Mouse (Mus musculus) brown adipose tissue, adult 24 weeks (tissue): Measurements from ENCODE around the gene Znhit3. TPM values are rescaled to one million over a fixed set of nuclear protein-coding genes. Genes with fewer than 3 reads are reported as not detected.

Source experiments
- H3K27ac ChIP-seq: fragments of 200-500 bp; replicated peaks from 2 replicates; pipeline ENCODE4 v1.5.1; 2012; ENCODE audit warnings: low read depth, mild to moderate bottlenecking, low read length
- H3K4me1 ChIP-seq: fragments of 200-500 bp; 2 replicates; pipeline ENCODE4 v1.6.1; 2012; ENCODE audit warnings: low read length, mixed read lengths; ENCODE audit not compliant: control insufficient read depth, insufficient read depth, insufficient read length
- H3K4me3 ChIP-seq: fragments of 200-500 bp; 2 replicates; pipeline ENCODE4 v1.5.1; 2012; ENCODE audit warnings: low read depth, mild to moderate bottlenecking, low read length, moderate library complexity; ENCODE audit not compliant: insufficient read depth
- polyA plus RNA-seq: library from polyadenylated mRNA; stranded (reverse); fragments of >200 nt; gene quantifications from 2 replicates; pipeline ENCODE4 v1.2.4, GENCODE M21; 2012; ENCODE audit not compliant: missing spikeins, insufficient read depth, insufficient read length

The Znhit3 gene
- polyA plus RNA-seq, 1 experiment, result 18.5 TPM

DNA sequence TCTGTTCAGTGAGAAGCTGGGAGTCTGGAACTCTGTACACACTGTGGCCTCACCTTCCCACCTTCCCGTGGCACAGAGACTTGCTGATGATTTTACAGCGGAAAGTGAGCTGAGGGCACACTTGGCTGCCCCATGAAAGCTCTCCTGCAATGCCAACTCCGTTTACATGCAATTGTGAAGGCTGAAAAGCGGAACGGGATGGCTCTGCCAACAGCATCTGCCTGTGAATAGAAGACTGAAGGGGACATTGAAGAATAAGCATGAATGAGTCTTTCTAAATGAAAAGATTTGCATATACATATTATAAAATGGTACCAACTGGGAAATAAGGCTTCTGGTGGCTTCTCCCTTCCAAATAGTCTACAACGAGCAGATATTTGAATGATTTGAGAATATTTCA, 31.0 kb upstream of the Znhit3 start:
- Histone ChIP-seq H3K4me1 (peaks cover 2% of the 10 kb centered on the region; the same call in 1 of the 2 replicates), H3K4me3 (no peak overlapping the region), H3K27ac (no peak overlapping the region)

DNA sequence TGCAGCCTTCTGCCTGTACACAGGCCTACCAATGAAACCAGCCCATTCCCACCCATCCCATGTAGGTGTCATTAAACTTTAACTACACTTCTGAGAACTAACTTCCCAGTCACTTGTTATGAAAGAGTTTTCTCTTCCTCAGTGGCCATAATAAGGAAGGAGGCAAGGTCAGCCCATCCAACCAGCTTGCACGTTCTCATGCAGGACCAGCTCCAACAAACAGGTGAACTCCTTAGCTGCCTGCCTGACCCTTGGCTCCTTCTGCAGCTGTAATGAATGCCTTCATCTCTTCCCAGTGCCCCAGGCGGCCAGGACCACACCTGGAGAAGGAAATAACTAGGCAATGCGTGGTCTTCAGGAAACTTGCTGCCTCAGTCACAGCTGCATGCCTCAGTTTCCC, 29.7 kb upstream of the Znhit3 start:
- H3K4me1 ChIP-seq, result peaks cover 2% of the 10 kb centered on the region; the same call in 1 of the 2 replicates
- H3K27ac ChIP-seq, result no peak overlapping the region

DNA sequence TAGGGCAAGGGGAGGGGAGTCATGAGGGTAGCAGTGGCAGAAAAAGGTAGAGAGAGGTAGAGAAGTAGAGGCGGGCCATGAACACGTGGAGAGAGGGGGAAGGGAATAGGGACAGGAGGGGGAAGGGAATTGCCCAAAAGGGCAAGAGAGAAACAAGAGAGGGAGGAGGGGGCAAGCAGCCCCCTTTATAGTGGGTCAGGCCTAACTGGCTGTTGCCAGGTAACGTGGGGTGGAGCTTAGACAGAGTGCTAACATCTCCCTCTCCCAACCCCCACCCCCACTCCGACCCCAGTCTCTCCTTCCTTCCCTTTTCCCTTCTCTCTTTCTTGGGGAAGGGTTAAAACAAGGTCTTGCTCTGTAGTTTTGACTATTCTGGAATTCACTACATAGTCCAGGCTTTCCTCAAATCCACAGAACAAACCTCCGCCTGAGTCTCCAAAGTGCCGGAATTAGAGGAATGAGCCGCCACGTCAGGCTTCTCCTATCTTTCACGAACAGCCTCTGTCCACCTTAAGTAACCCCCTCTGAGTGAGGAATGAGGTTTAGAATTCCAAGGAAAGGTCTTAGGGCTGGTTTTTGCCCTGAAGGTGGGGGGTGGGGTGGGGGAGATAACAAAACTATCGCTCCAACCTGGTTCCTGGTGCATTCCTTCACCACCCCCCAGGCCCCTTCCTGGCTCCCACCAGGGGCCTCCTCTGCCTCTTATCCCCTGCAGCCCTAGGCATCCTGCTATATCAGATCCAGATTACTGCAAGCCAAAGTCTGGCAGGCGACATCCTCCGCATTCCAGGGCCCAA, 28.7 kb upstream of the Znhit3 start:
- no peak overlapping the region for H3K27ac ChIP-seq
- H3K4me3 ChIP-seq, result no peak overlapping the region
- peaks cover 2% of the 10 kb centered on the region; the same call in 1 of the 2 replicates for H3K4me1 ChIP-seq

More for the DNA sequence above, 29.7 kb upstream of the Znhit3 start:
- H3K4me3 ChIP-seq, result no peak overlapping the region

DNA sequence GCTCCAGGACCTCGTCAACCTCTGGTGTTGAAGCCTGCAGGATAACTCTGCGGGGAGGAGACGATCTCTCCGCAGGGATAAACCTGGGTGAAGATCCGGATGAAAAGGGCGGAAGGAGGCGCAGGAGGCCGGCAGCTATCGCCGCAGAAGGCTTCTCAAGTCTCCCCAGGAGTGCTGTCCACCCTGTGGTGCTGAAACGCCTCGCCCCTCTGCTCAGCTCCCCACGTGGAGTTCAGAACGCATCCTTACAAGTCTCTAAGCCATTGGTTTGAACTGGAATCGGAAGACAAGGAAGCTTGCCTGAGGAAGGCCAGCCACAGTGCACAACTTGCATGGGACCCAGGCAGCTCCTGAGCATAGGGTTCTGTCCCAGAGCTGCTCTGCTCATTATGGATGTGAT, 27.8 kb upstream of the Znhit3 start:
- Histone ChIP-seq H3K4me3 (no peak overlapping the region), H3K4me1 (peaks cover 2% of the 10 kb centered on the region; the same call in 1 of the 2 replicates), H3K27ac (no peak overlapping the region)

DNA sequence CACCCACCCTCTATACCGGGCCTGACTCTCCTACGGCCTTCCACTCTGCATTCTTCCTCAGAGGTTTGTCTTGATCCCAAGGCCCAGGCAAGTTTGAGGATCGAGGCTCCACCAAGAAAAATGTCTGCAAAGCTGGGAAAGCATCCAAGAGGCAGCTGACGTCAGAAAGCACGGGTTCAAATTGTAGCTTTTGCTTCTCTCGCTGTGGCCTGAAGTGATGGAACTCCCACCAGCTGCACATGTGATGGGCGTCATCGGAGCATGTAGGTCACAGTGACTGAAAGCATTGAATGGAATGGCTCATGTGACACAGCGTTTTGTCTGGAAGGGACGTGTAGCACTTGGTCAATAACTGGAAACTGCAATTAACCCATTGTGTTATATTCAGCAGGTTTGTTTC, 24.0 kb upstream of the Znhit3 start:
- H3K4me1 ChIP-seq, result peaks cover 2% of the 10 kb centered on the region; the same call in 1 of the 2 replicates
- H3K27ac ChIP-seq, result no peak overlapping the region
- no peak overlapping the region for H3K4me3 ChIP-seq

DNA sequence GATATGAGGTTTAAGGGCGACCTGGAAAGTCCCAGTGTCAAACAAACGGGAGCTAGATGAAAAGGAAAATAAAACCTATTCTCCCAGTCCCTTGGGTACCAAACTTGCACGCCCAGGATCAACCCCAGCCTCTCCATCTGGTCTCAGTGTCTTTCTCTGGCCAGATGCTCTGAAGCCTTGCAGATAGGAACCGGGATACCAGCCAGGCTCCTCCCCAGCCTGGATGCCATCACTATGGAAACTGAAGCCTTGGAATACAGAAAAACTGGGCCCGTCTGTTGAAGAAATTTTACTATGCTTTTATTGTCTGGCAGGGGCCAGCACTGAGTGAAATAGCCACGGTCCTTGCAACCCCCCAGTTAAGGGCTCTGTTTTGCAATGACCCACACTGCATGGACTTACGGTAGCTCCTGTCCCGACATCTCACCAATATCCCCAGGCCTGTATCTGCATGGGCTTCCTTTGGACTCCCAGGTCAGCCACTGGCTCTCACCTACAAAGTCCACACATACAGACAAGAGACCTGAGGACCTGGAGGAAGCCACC, 23.4 kb upstream of the Znhit3 start:
- peaks cover 2% of the 10 kb centered on the region; the same call in 1 of the 2 replicates for H3K4me1 ChIP-seq
- H3K27ac ChIP-seq, result no peak overlapping the region
- no peak overlapping the region for H3K4me3 ChIP-seq

DNA sequence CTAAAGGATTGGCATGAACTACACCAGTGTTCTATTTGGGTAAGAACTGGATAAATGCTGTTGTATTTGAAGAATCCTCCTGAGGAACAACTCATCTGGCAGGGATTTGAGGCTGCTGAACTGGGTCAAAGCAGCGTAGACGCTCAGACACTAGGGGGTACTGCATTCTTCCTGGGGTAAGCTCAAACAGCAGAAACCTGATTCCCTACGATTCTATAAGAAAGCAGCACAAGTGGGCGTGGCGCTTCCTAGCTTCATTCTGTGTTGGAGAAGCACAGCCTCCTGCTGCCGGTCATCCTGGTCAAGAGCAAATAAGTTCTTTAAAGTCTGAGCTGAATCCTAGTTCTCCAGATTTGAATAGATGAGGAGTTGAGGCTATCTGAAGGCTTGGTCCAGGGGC, 16.1 kb upstream of the Znhit3 start:
- Histone ChIP-seq H3K27ac (no peak overlapping the region), H3K4me3 (no peak overlapping the region), H3K4me1 (no peaks in the 10 kb centered on the region)

DNA sequence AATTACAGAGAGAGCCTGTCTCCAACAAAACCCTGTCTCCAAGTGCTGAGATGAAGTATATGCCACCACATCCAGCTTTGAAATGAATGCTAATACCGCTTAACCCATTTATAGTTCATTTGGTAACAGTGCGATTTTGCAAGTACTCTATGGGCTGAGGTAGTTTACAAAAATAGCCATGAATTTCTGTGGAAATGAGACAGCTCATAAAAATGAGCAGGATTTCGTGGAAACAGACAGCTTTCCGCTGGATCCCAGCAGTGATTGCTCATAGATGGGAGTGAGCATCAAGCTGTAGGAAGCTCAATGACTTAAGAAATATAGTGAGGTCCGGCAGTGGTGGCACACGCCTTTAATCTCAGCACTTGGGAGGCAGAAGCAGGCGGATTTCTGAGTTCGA, 4.8 kb upstream of the Znhit3 start:
- Histone ChIP-seq H3K4me1 (no peaks in the 10 kb centered on the region), H3K4me3 (no peak overlapping the region), H3K27ac (no peak overlapping the region)

DNA sequence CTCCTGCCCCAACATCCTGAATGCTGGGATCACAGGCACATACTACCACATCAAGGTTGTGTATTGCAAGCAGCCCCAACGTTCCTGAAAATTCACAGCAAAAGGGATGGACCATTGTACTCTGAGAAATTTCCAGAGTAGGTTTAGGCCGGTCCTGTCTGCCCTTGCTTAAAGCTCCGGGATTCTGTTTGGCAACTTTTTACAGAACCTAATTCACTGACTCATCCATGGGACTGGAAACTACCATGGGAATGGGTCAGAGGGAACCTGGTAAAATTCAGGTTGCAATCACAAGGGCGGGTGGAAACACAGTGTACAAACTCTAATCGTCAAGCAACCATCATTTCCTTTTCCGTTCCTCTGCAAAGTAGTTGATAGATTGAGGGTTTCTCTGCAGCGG, 3.8 kb upstream of the Znhit3 start:
- H3K4me1 ChIP-seq, result peaks cover 2% of the 10 kb centered on the region; the same call in 1 of the 2 replicates
- no peak overlapping the region for H3K4me3 ChIP-seq

DNA sequence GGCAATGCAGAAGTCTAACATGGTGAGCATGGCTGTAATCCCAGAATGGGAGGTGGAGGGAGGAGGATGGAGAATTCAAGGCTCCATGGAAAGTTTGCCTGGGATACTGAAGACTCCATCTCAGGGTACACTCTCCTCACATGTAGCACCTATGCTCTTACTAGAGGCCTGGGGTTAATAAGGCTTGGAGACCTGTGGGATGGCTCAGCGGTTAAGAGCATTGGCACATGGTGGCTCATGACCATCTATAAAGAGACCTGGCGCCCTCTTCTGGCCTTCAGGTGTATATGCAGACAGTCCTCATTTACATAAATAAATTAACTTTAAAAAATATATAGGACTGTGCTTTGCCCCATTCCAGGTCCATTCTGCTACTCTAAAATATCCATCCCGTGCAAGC, 3.1 kb upstream of the Znhit3 start:
- H3K27ac ChIP-seq, result no peak overlapping the region
- H3K4me3 ChIP-seq, result no peak overlapping the region
- H3K4me1 ChIP-seq, result peaks cover 2% of the 10 kb centered on the region; the same call in 1 of the 2 replicates

More for the DNA sequence above, 3.8 kb upstream of the Znhit3 start:
- H3K27ac ChIP-seq, result no peak overlapping the region

DNA sequence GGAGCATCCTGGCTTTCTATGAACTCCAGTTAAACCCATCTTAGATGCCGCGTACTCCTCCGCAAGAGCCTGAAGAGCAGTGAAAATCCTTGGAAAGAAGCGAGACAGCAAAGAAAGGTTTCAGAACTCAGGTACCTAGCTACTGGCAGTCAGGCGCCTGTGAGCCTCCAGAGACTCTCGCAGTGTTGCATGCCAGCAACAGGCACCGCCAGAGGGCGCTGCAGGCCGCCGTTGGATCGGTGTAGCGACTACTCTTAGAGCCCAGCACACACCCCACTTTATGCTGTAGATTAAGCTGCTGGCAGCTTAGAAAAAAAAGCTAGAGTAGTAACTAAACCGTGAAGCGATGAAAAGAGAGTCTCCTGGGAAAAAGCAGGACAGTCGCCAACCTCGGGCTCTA, 2.3 kb upstream of the Znhit3 start:
- Histone ChIP-seq H3K27ac (no peak overlapping the region), H3K4me3 (no peak overlapping the region), H3K4me1 (peaks cover 2% of the 10 kb centered on the region; the same call in 1 of the 2 replicates)

DNA sequence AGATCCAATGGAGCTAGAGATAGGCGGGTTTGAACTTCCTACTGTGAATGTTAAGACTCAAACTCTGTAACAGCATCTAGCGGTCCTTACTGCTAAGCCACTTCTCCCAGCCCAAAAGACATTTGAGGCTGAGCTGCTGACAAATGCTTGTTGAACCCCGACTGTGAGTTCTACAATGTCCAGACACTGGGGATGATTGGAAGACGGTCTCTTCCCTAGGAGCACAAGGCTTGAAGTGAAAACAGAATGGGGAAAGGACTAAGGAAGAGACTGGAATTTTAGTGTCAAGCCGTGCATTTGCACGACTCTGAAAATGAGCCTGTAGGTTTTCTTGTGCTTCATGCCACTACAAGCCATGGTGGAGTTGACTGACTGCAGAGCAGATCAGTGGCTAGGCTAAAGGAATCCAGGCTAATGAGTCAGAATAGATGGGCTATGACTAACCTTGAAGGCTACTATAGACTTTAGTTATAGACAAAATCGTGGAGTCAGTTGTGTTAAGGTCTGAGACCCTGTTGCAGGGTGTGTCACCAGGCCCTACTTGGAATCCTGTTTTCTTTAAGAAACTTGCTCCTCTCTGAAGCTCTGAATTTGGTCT, 636 bp upstream of the Znhit3 start:
- Histone ChIP-seq H3K4me1 (peaks cover 2% of the 10 kb centered on the region; the same call in 1 of the 2 replicates), H3K27ac (no peak overlapping the region), H3K4me3 (peak overlapping the region; percentile 96)

DNA sequence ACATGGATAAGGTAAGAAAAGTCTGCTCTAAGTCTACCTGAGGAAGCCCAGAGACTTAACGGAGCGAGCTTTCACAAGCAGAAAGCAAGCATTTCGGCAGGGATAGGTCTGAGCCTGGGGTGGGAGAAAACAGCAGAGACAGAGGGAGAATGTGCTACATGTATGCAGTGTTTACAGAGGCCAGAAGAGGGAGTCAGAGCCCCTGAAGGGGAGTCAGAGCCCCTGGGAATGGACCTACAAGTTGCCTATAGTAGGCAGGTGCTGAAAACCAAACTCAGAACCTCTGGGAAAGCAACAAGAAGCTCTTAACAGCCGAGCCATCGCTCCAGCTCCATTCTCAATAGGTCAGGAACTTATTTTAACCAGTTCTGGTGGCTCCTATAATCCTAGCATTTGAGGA, 1.5 kb downstream of the Znhit3 start:
- no peak overlapping the region for H3K4me3 ChIP-seq
- H3K27ac ChIP-seq, result no peak overlapping the region
- H3K4me1 ChIP-seq, result peaks cover 2% of the 10 kb centered on the region; the same call in 1 of the 2 replicates

DNA sequence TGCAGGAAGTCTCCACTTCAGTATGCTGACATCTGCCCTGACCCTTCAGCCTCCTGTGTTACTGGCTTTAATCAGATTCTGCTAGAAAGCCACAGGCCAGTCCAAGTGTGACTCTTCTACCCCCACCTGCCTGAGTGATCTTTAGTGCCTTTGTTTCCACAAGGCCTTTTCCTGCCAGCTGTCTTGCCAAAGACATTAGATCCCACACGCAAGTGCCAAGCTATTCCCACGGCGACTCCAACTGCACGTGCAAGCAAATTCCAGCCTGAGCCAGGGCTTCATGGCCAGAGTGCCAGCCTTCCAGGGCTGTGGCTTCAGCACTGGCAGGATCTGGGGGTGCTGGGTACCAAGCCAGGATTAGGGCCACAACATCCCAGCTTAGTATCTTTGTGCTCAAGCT, 5.8 kb downstream of the Znhit3 start:
- H3K27ac ChIP-seq, result no peak overlapping the region
- H3K4me1 ChIP-seq, result peaks cover 2% of the 10 kb centered on the region; the same call in 1 of the 2 replicates
- H3K4me3 ChIP-seq, result no peak overlapping the region

DNA sequence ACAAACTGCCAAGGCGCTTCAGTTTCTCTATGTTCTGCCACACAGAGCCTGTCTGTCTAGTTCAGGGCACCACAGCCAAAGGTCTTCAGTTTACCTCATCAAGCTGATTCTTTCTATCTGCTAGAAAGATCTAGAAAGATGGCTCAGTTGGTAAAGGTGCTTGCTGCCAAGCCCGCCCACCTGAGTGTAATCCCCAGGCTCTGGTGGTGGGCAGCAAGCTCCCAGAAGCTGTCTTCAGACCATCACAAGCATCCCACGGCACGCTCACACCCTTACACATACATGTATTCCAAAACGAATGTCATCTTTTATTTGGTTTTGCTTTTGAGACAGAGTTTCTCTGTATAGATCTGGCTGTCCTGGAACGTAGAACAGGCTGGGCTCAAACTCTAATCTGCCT, 7.7 kb downstream of the Znhit3 start:
- H3K4me3 ChIP-seq, result no peak overlapping the region
- H3K4me1 ChIP-seq, result no peaks in the 10 kb centered on the region
- no peak overlapping the region for H3K27ac ChIP-seq
